Mouse (Mus musculus): ENCODE measurements around the gene Asphd1.

Asphd1 gene

DNA sequence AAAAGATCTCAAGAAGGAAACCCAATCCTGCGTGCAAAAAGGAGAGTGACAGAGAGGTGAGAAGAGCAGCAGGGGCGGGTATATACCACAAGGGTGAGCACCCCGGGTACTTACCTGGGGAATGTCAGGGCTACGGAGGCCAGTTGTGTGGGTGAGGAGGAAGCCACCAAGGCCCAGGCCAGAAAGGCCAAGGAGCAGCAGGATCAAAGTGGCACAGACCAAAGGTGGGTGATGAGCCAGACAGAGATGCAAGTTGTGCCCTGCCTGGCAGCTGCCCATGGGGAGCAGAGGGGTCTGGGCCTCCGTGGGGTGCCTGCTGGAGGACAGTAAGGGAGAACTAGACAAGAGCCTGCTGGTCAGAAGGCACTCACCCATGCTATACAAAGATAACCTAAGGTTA lies 52.5 kb downstream of the Asphd1 start:
- no peak for DNase-seq (ENCODE audit: low read depth, low spot score)
